Comparison of ENCODE assay signal across 19 mouse cellular contexts in genomic region chr16:4501703-4502102, GRCm38 (mm10).
"Had no signal": no experiment of that assay in that cellular context is flagged by ENCODE, and none has a peak within 500 bp of the region (broad histone marks: within the 10 kb centered on the region; RNA-seq: fewer than 3 reads in every experiment).

No protein-coding gene starts in this region.

- H3K9me3 ChIP-seq: limb, embryonic 12.5 days; limb, embryonic 15.5 days; neural tube, embryonic 12.5 days; neural tube, embryonic 15.5 days had no signal

- H3K4me2 ChIP-seq: limb, embryonic 12.5 days; limb, embryonic 15.5 days; liver, embryonic 11.5 days; lung, embryonic 14.5 days; midbrain, embryonic 11.5 days; neural tube, embryonic 12.5 days; neural tube, embryonic 15.5 days had no signal

- ATAC-seq: liver, postnatal 0 days; lung, postnatal 0 days had no signal

- H3K4me1 ChIP-seq: neural tube, embryonic 12.5 days; neural tube, embryonic 15.5 days had no signal

- H3K4me3 ChIP-seq: limb, embryonic 12.5 days; limb, embryonic 15.5 days; neural tube, embryonic 12.5 days; neural tube, embryonic 15.5 days had no signal

- H3K27me3 ChIP-seq: limb, embryonic 12.5 days; limb, embryonic 15.5 days; neural tube, embryonic 12.5 days; neural tube, embryonic 15.5 days had no signal

- DNase-seq: kidney, postnatal 4 days; left cerebral cortex, postnatal 4 days; liver, postnatal 0 days; lung, embryonic 14.5 days; lung, postnatal 36 days; midbrain, embryonic 14.5 days; right cerebral cortex, adult 18-20 months; right cerebral cortex, postnatal 14 days; right cerebral cortex, postnatal 4 days; thymus, adult 18-20 months; thymus, postnatal 36 days had no signal

- H3K27ac ChIP-seq: limb, embryonic 12.5 days; limb, embryonic 15.5 days; liver, embryonic 14.5 days; neural tube, embryonic 12.5 days; neural tube, embryonic 15.5 days had no signal

- H3K36me3 ChIP-seq: limb, embryonic 12.5 days; limb, embryonic 15.5 days; neural tube, embryonic 12.5 days; neural tube, embryonic 15.5 days had no signal

- H3K9ac ChIP-seq: limb, embryonic 12.5 days; limb, embryonic 15.5 days; liver, embryonic 14.5 days; liver, postnatal 0 days; lung, embryonic 14.5 days; neural tube, embryonic 12.5 days; neural tube, embryonic 15.5 days had no signal
